Mouse (Mus musculus) liver, embryonic 13.5 days (tissue): ENCODE data around the gene Atxn1. TPM values are rescaled to one million over a fixed set of nuclear protein-coding genes. Genes with fewer than 3 reads are reported as not detected.

Source experiments
- ATAC-seq: fragments of 200-750 bp; cut with Nextera tagmentation; 2 replicates; pipeline ENCODE4 v1.8.0; 2017; ENCODE audit warnings: low read depth, mild to moderate bottlenecking, moderate number of reproducible peaks, moderate library complexity
- DNase-seq: peaks from one replicate; pipeline ENCODE4 v3.0.0; 2022
- H3K27ac ChIP-seq: fragments of 300-500 bp; sonication (generic); 2 replicates; pipeline ENCODE4 v1.5.1; 2015; ENCODE audit warnings: moderate library complexity, mild to moderate bottlenecking, inconsistent platforms
- H3K27me3 ChIP-seq: fragments of 300-500 bp; sonication (generic); 2 replicates; pipeline ENCODE4 v1.6.1; 2015; ENCODE audit warnings: mild to moderate bottlenecking, inconsistent platforms
- H3K36me3 ChIP-seq: fragments of 300-500 bp; sonication (generic); 2 replicates; pipeline ENCODE4 v1.6.1; 2015; ENCODE audit warnings: mild to moderate bottlenecking, inconsistent platforms
- H3K4me1 ChIP-seq: fragments of 300-500 bp; sonication (generic); replicated peaks from 2 replicates; pipeline ENCODE4 v1.6.1; 2015; ENCODE audit warnings: inconsistent platforms
- H3K4me2 ChIP-seq: fragments of 300-500 bp; sonication (generic); 2 replicates; pipeline ENCODE4 v1.6.1; 2015; ENCODE audit warnings: inconsistent platforms, mild to moderate bottlenecking, moderate library complexity
- H3K4me3 ChIP-seq: fragments of 300-500 bp; sonication (generic); replicated peaks from 2 replicates; pipeline ENCODE4 v1.5.1; 2015; ENCODE audit warnings: mild to moderate bottlenecking, inconsistent platforms
- H3K9ac ChIP-seq: fragments of 300-500 bp; sonication (generic); 2 replicates; pipeline ENCODE4 v1.6.1; 2015; ENCODE audit warnings: mild to moderate bottlenecking, inconsistent platforms
- H3K9me3 ChIP-seq: fragments of 300-500 bp; sonication (generic); replicated peaks from 2 replicates; pipeline ENCODE4 v1.6.1; 2016; ENCODE audit warnings: inconsistent platforms
- WGBS: fragments of 180-500 bp; shearing (Covaris S2); methylation state at CpG from one replicate; pipeline ENCODE4 v1.1.7; 2015; ENCODE audit not compliant: insufficient replicate concordance; 5-methylcytosine and 5-hydroxymethylcytosine counted together
- polyA plus RNA-seq: library from polyadenylated mRNA; unstranded; fragments of >200 nt; fragmentation: Nextera tagmentation; extraction: Ambion mirVana; gene quantifications from 2 replicates; pipeline ENCODE4 v1.2.1, GENCODE M21; 2015

Gene Atxn1
- polyA plus RNA-seq, 1 experiment from 2014 or later: 1.5 TPM

GRCm38 (mm10) chr13:45659813-45660212 is 305.0 kb downstream of the Atxn1 start:
- DNase-seq (no peak), ATAC-seq (no peak)
- H3K27me3 ChIP-seq: no peaks in the 10 kb centered on the region
- H3K4me2 ChIP-seq: no peak overlapping the region
- H3K4me3 ChIP-seq: no peak overlapping the region
- 59% methylated on average over 4 of the region's 4 CpGs for WGBS
- no peaks in the 10 kb centered on the region for H3K9me3 ChIP-seq
- H3K27ac ChIP-seq: no peak overlapping the region
- no peaks in the 10 kb centered on the region for H3K36me3 ChIP-seq
- no peak overlapping the region for H3K9ac ChIP-seq
- H3K4me1 ChIP-seq: no peaks in the 10 kb centered on the region

- H3K9me3 ChIP-seq: no peaks in the 10 kb centered on the region
- no peak overlapping the region for H3K4me3 ChIP-seq
- no peaks in the 10 kb centered on the region for H3K27me3 ChIP-seq
- no peaks in the 10 kb centered on the region for H3K4me1 ChIP-seq
- H3K9ac ChIP-seq: no peak overlapping the region
- H3K4me2 ChIP-seq: no peak overlapping the region
- no peak for ATAC-seq
- DNase-seq: no peak
- 64% methylated on average over 5 of the region's 5 CpGs for WGBS
- no peak overlapping the region for H3K27ac ChIP-seq
- H3K36me3 ChIP-seq: no peaks in the 10 kb centered on the region
Observed at GRCm38 (mm10) chr13:45658343-45658742, 306.5 kb downstream of the Atxn1 start.

- DNase-seq: no peak
Observed at GRCm38 (mm10) chr13:45657176-45657575, 307.6 kb downstream of the Atxn1 start.

GRCm38 (mm10) chr13:45651652-45652241 is 313.1 kb downstream of the Atxn1 start:
- WGBS: 71% methylated on average over 10 of the region's 10 CpGs

More at GRCm38 (mm10) chr13:45657176-45657575, 307.6 kb downstream of the Atxn1 start:
- H3K4me2 ChIP-seq: no peak overlapping the region
- H3K9me3 ChIP-seq: no peaks in the 10 kb centered on the region
- WGBS: 93% methylated on average over 1 of the region's 1 CpGs
- H3K4me3 ChIP-seq: no peak overlapping the region
- H3K36me3 ChIP-seq: no peaks in the 10 kb centered on the region
- no peak overlapping the region for H3K27ac ChIP-seq
- no peak overlapping the region for H3K9ac ChIP-seq
- no peaks in the 10 kb centered on the region for H3K4me1 ChIP-seq
- no peak for ATAC-seq
- no peaks in the 10 kb centered on the region for H3K27me3 ChIP-seq

GRCm38 (mm10) chr13:45649197-45649812 is 315.5 kb downstream of the Atxn1 start:
- no peaks in the 10 kb centered on the region for H3K27me3 ChIP-seq
- no peaks in the 10 kb centered on the region; the same call in 1 of the 2 replicates for H3K4me1 ChIP-seq
- WGBS: 41% methylated on average over 4 of the region's 4 CpGs
- no peak overlapping the region for H3K9ac ChIP-seq
- no peaks in the 10 kb centered on the region for H3K36me3 ChIP-seq
- ATAC-seq (no peak), DNase-seq (no peak)
- no peaks in the 10 kb centered on the region for H3K9me3 ChIP-seq
- H3K4me2 ChIP-seq: no peak overlapping the region
- no peak overlapping the region for H3K27ac ChIP-seq
- H3K4me3 ChIP-seq: no peak overlapping the region

More at GRCm38 (mm10) chr13:45651652-45652241, 313.1 kb downstream of the Atxn1 start:
- DNase-seq (no peak), ATAC-seq (no peak)
- no peaks in the 10 kb centered on the region; the same call in 1 of the 2 replicates for H3K4me1 ChIP-seq
- no peak overlapping the region for H3K27ac ChIP-seq
- H3K27me3 ChIP-seq: no peaks in the 10 kb centered on the region
- H3K9me3 ChIP-seq: no peaks in the 10 kb centered on the region
- H3K4me2 ChIP-seq: no peak overlapping the region
- no peaks in the 10 kb centered on the region for H3K36me3 ChIP-seq
- H3K9ac ChIP-seq: no peak overlapping the region
- H3K4me3 ChIP-seq: no peak overlapping the region

- H3K9ac ChIP-seq: no peak overlapping the region
- WGBS: 61% methylated on average over 6 of the region's 6 CpGs
- H3K9me3 ChIP-seq: no peaks in the 10 kb centered on the region
- H3K4me2 ChIP-seq: no peak overlapping the region
- no peak overlapping the region for H3K4me3 ChIP-seq
- ATAC-seq (no peak), DNase-seq (no peak)
- H3K27me3 ChIP-seq: no peaks in the 10 kb centered on the region
- no peak overlapping the region for H3K27ac ChIP-seq
- no peaks in the 10 kb centered on the region for H3K36me3 ChIP-seq
- H3K4me1 ChIP-seq: 0 out of 2 replicates have a peak, but pooled peaks cover 4% of the 10 kb centered on the region
Observed at GRCm38 (mm10) chr13:45643780-45644395, 320.9 kb downstream of the Atxn1 start.

GRCm38 (mm10) chr13:45642913-45643312 is 321.9 kb downstream of the Atxn1 start:
- 64% methylated on average over 7 of the region's 7 CpGs for WGBS
- Histone ChIP-seq H3K9me3 (no peaks in the 10 kb centered on the region), H3K36me3 (no peaks in the 10 kb centered on the region), H3K4me1 (peaks cover 4% of the 10 kb centered on the region; the same call in 1 of the 2 replicates), H3K9ac (no peak overlapping the region), H3K4me3 (no peak overlapping the region), H3K4me2 (no peak overlapping the region), H3K27me3 (no peaks in the 10 kb centered on the region), H3K27ac (no peak overlapping the region)
- DNase-seq: no peak
- no peak for ATAC-seq

- Histone ChIP-seq H3K27me3 (no peaks in the 10 kb centered on the region), H3K4me1 (peaks cover 10% of the 10 kb centered on the region), H3K36me3 (no peaks in the 10 kb centered on the region), H3K9me3 (no peaks in the 10 kb centered on the region), H3K4me2 (no peak overlapping the region), H3K4me3 (no peak overlapping the region), H3K9ac (no peak overlapping the region), H3K27ac (no peak overlapping the region)
- no peak for DNase-seq
- 66% methylated on average over 5 of the region's 5 CpGs for WGBS
- no peak for ATAC-seq
Observed at GRCm38 (mm10) chr13:45640431-45640830, 324.4 kb downstream of the Atxn1 start.

- H3K4me3 ChIP-seq: no peak overlapping the region
- no peak overlapping the region for H3K9ac ChIP-seq
- no peaks in the 10 kb centered on the region for H3K36me3 ChIP-seq
- ATAC-seq (no peak), DNase-seq (no peak)
- H3K4me2 ChIP-seq: no peak overlapping the region
- H3K4me1 ChIP-seq: peaks cover 8% of the 10 kb centered on the region
- no peaks in the 10 kb centered on the region for H3K9me3 ChIP-seq
- H3K27ac ChIP-seq: no peak overlapping the region
- H3K27me3 ChIP-seq: no peaks in the 10 kb centered on the region
- WGBS: 15% methylated on average over 1 of the region's 1 CpGs
Observed at GRCm38 (mm10) chr13:45638281-45638680, 326.5 kb downstream of the Atxn1 start.

GRCm38 (mm10) chr13:45637324-45637723 is 327.5 kb downstream of the Atxn1 start:
- Histone ChIP-seq H3K27ac (no peak overlapping the region), H3K4me1 (peaks cover 6% of the 10 kb centered on the region), H3K9me3 (no peaks in the 10 kb centered on the region), H3K27me3 (no peaks in the 10 kb centered on the region), H3K9ac (no peak overlapping the region), H3K4me3 (no peak overlapping the region), H3K36me3 (no peaks in the 10 kb centered on the region), H3K4me2 (no peak overlapping the region)
- no peak for ATAC-seq
- no peak for DNase-seq
- 41% methylated on average over 8 of the region's 8 CpGs for WGBS

- H3K27me3 ChIP-seq: no peaks in the 10 kb centered on the region
- no peak for DNase-seq
- peaks cover 6% of the 10 kb centered on the region for H3K4me1 ChIP-seq
- no peak overlapping the region for H3K4me2 ChIP-seq
- no peaks in the 10 kb centered on the region for H3K9me3 ChIP-seq
- H3K9ac ChIP-seq: no peak overlapping the region
- no peak overlapping the region for H3K4me3 ChIP-seq
- no peaks in the 10 kb centered on the region for H3K36me3 ChIP-seq
- ATAC-seq: peak; percentile 55
- no peak overlapping the region for H3K27ac ChIP-seq
- WGBS: 20% methylated on average over 3 of the region's 3 CpGs
Observed at GRCm38 (mm10) chr13:45636435-45636834, 328.4 kb downstream of the Atxn1 start.

- Histone ChIP-seq H3K4me2 (no peak overlapping the region), H3K36me3 (no peaks in the 10 kb centered on the region), H3K4me1 (peaks cover 6% of the 10 kb centered on the region), H3K27me3 (no peaks in the 10 kb centered on the region), H3K9me3 (no peaks in the 10 kb centered on the region), H3K4me3 (no peak overlapping the region), H3K27ac (no peak overlapping the region), H3K9ac (no peak overlapping the region)
- ATAC-seq (no peak), DNase-seq (no peak)
Observed at GRCm38 (mm10) chr13:45633918-45634317, 330.9 kb downstream of the Atxn1 start.
